Mouse (Mus musculus) layer of hippocampus, adult 18-20 months (tissue): Measurements from ENCODE around the gene Rab31. TPM values are rescaled to one million over a fixed set of nuclear protein-coding genes. Genes with fewer than 3 reads are reported as not detected.

Experiments
- DNase-seq, 2 experiments: peaks; one replicate each; pipeline ENCODE4 v3.0.0; 2022; ENCODE audit warnings: low spot score in 2 of 2
- long read RNA-seq: library from polyadenylated mRNA; stranded (forward); transcript quantifications from one replicate; pipeline ENCODE4 v2.0.0, GENCODE M21; 2021
- total RNA-seq, 2 experiments: library from RNA; stranded (reverse); gene quantifications; 2 replicates each; pipeline ENCODE4 v1.2.3; 2021

The Rab31 gene
- 10 to 100 TPM; 52.0 to 55.6 TPM for total RNA-seq
- long read RNA-seq, transcript Rab31-201 (7 exons, 3,473 nt), result major isoform, 62 of 96 reads
- long read RNA-seq, partial matches to known transcripts, result 5 of 96 reads
- long read RNA-seq, other reads (novel, unspliced or antisense), result 29 of 96 reads

DNA sequence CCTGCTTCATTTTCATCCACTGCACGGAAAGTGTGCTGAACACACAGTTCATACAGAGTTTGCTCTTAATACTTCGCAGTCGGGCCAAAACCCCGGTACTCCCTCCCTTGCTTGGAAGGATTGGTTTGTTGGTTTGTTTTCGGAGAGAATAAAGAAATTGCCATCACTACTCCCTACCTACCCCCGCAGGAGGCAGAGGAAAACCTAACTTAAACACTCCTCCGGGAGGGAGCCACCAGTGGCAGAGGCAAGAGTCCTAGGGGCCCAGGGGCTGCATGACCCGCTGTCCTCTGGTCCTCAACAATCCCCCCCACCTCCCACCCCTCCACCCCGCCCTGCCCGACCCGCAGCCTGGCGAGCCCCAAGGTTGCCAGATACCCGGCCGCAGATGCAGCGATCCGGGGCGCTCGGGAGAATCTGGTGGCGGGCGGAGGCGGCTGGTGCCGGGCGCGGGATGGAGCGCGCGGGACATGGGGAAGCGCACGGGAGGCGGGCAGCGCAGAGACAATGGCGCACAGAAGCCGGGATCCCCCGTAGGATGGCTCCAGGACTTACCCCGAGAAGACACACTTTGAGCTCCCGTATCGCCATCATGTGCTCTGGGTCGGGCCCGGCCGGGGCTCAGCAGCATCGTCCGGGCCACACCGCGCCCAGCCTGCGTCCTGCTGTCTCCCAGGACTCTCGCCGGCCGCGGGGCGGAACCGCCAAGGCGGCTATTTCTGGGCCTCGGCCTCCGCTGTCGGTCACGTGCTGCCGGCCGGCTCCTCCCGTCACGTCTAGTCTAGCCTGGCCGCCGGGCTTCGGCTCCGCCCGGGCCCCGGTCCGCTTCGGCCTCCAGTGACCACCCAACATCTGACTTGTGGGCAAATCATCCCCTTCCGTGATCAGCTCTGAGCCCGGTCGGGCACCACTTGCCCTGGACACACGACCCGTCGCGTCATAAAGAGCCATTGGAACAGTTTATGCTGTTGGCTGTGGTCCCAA lies at the start of gene Rab31:
Rab31 (minus strand) TSS at position 802 of the 984 bp plus-strand sequence.
- peak; percentile 46 to 73 for DNase-seq

DNA sequence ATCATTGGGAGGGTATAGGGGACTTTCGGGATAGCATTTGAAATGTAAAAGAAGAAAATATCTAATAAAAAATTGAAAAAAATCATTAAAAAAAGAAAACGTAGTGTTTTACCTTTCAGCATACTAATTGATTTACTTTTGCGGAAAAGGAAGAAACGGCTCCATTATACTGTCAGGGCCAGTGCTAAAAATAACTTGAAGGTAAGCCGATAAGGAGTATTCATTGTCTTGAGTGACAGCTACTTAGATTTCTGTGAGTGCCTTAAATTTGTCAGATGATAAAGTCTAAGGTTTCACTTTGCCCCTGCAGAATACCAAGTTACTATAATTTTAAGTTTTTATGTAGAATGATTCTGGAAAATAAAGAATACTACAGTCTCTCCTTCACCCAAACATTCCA lies 47.6 kb upstream of the Rab31 start:
- no peak for DNase-seq

DNA sequence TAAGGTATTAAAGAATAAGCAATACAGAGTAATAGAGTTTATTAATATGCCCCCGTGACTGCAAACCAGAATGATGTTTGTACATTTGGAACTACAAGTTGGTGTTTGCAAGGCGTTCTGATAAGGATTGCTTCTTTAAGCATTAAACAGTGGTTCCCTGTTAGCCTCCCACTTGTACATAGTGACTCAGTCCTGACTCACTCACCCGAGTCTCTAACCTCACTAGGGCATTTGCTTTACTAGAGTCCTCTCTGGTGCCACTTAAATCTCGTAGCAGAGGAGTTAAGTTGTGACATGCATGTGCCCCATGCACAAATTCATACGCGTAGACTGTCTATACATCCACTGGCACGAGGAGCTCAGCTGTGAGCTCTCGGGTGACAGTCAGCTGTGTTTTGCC lies 41.2 kb upstream of the Rab31 start:
- DNase-seq, result no peak

DNA sequence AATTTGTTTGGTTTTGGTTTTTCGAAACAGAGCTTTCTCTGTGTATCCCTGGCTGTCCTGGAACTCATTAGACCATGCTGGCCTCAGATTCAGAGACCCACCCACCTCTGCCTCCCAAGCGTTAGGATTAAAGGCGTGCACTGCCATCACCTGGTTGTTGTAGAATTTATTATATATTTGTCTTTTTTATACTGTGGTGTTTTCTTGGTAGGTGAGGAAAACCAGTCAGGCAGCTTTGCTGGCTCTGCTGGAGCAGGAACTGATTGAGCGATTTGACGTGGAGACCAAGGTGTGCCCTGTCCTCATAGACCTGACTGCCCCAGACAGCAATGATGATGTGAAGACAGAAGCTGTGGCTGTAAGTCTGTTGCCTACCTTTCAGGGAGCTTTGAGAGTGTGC lies 38.5 kb upstream of the Rab31 start:
- DNase-seq, result no peak

DNA sequence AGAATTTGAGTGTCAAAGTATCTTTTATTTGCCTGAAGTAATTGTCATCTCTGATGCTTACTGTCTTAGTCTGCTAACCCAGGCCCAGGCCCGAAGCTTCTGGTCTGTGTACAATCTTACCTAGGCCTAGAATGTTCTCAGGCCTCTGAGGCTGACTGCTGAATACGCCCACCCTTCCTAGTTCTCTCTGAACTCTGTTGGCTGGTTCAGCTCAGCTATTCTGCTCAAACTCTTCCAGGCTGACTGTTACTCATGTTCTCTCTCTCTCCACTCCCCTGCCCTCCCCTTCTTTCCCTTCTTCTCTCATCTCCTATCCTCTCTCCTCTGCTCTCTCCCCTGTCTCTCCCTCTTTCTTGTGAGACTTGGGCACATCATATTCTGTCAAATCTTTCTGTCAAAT lies 33.9 kb upstream of the Rab31 start:
- DNase-seq, result no peak

DNA sequence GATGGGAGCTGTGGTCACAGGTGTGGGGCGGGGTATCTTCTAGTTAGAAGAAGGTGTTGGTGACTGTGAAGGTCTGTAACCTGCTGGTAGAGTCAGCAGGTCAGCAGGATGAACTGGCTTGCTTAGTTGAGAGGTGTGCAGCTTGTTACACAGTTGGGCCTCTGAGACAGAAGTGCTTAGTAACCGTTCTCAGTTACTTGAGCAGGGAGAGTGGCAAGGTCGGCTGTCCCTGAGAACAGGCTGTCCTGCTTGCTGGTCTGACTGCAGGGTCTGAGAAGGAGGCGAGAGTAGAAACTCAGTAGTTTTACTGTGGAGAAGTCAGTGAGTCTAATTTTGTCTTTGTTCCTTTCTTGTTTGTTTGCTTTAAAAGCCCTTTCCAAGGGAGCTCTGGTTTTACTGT lies 33.4 kb upstream of the Rab31 start:
- no peak for DNase-seq

DNA sequence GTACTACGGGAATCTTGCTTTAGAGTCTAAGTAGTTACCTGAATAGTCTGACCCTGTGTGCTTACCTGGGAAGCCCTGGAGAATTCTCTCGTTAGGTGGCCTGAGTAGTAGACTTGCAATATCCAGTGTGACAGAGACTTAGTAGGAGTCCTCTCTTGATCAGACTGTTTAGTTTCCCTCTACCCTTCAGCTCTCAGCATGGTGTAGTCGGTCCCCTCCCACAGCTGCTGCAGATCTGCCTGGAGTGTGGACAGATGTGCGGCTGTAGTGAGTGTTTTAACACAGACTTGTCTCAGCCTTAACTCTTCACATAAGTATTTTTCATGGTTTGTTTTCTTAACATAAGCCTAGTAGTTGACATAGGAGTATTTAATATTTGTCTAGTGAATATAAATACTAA lies 29.5 kb upstream of the Rab31 start:
- no peak for DNase-seq

DNA sequence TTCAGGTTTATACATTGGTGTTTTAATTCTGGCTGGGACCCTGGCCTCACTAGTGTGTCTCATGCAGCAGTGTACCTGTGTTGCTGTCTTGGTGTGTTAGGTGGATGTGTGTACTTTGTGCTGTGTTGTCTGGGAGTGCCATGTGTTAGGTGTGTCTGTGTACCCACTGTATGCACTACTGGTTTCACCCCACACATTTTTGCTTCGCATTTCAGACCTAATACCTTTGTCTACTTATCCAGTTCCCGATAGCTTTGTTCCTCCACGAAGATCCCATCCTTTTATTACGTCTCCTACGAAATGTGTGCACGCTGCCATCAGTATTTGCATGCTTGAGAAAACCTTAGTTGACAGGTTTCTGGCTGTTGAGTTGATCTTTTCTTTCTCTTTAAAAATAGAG lies 27.9 kb upstream of the Rab31 start:
- no peak for DNase-seq

DNA sequence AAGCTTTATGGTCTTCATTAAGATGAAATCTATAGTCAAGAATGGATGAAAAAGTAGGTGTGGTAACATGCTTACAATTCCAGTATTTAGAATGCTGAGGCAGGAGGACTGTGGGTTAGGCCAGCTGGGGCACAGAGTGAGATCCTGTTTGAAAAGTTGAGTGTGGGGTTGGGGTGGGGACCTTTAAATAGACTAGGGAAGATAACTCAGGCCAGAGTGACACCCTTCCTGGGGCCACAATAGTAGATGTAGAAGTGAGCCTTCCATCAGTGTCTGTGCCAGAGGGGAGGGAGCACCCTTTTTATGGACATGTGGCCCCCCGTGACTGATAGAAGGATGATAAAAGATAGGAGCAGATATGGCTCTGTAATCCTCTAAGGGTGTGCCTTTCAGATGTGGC lies 26.8 kb upstream of the Rab31 start:
- no peak for DNase-seq

DNA sequence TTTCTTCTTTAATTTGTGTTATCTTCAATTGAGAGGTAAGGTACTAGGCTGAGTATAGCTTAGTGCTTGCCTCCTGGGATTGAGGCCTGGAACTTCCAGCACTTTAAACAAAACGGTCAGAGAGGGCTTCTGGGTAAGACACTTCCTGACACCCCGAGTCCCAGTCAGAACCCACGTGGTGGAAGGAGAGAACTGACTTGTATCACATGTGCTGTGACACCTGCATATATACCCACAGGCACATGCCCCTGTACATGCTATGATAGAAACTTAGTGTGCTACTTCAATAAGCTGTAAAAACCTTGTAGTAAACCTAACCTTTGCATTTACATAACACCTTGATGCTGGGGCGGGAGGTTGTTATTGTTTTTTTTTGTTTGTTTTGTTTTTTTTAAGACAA lies 25.9 kb upstream of the Rab31 start:
- DNase-seq, result no peak

DNA sequence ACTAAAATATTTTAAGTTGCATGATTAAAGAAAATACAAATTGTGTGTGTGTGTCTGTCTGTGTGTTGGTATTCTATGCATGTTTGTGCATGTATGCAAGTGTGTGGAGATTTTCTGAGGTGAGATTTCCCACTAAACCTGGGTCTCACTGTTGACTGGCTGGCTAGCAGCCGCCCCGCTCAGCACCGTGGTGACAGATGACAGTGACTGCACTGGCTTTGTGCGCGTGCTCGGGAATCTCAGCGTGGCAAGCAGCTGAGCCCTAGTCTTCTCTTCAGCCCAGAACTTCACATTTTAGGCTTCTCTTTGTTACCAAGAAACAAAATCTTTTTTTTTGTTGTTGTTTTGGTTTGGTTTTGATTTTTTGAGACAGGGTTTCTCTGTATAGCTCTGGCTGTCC lies 23.5 kb upstream of the Rab31 start:
- DNase-seq, result peak in 1 of 2 experiments; percentile 32

DNA sequence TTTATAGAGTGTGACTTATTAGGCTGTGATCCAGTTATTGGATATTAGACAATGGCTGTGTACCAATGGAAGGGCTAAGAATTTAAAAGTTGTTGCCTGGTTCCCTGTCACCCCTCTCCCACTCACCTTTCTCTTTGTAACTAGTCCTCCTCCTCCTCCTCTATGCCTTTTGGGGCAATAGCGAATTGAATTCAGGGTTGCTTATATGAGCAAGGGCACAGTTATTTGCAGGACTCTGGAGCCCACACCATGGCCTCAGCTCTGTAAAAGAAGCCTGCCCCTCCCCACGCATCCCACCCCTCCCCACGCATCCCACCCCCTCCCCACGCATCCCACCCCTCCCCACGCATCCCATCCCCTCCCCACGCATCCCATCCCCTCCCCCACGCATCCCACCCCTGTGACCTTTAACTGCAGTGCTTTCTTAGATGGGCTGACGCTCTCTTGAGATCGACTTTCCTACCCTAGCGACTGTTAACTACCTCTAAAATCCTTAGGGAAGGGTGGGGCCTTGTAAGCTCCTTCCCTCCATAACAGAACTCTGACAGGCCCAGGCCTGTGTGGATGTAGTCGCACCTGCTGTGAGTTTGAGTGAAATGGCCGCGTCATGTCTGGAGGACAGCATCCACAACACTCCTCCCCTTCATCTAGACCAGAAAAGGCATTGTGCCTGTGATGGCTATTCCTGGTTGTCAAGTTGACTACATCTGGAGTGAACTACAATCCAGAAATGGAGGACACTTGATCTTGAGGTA lies 21.7 kb upstream of the Rab31 start:
- no peak for DNase-seq

DNA sequence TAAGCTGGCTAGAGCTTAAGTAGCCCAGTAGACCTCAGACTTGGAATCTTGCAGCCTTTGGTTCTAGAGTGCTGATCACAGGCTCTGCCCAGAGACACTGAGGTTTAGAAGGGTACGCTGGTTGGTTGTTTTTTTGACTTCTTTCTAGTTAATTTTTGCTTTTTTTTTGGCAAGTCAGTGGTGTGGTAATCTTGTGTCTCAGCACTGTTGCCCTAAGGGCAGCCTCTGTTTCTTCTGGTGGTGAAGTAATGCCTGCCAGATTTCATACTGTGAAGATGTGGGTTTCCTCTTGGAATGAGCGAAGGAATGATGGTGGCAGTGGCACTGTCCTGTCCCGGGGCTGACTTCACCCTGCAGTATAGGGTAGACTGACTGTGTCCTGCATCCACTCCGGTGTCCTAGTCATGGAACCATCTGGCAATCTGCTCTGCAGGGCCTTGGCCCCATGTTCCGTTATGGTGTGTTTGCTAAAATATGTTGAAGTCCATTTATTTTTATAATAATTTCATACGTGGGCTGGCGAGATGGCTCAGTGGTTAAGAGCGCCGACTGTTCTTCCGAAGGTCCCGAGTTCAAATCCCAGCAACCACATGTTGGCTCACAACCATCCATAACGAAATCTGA lies 20.9 kb upstream of the Rab31 start:
- no peak for DNase-seq

DNA sequence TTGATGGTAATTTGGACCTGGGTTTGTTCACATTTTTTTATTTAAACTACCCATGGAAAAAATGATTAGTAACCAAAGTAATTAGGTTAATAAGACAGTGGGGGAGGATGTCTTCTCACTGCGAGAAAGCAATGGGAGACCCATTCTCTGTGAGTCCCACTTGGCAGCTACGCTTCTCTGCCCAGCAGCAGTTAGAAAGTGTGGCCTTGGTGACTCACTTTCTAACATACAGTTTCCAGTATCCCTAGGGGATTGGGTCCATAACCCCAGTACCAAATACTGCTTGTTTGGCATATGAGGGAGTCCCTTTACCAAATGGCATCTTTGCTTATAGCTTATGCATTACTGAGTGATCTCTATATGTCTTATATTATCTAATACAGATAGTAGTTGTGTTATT lies 18.6 kb upstream of the Rab31 start:
- DNase-seq, result no peak

DNA sequence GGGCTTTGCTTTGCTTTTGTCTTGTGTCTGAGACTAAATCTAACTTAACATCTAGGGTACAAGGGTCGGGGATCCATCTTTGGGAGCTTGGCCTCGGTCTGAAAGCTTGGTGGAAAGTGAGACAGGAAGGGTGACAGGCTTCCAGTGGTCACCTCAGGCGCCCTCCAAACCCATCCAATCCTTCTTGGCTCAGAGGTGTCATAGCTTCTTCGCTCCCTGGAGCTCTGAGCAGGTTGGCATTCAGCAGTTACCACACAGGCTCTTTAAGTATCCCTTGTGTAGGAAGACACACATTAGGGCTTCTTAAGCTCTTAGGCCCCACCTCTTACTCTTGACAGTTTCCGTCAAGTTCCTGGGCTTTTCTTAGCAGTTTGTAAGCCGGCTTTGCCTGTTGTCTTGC lies 17.0 kb upstream of the Rab31 start:
- DNase-seq, result no peak

DNA sequence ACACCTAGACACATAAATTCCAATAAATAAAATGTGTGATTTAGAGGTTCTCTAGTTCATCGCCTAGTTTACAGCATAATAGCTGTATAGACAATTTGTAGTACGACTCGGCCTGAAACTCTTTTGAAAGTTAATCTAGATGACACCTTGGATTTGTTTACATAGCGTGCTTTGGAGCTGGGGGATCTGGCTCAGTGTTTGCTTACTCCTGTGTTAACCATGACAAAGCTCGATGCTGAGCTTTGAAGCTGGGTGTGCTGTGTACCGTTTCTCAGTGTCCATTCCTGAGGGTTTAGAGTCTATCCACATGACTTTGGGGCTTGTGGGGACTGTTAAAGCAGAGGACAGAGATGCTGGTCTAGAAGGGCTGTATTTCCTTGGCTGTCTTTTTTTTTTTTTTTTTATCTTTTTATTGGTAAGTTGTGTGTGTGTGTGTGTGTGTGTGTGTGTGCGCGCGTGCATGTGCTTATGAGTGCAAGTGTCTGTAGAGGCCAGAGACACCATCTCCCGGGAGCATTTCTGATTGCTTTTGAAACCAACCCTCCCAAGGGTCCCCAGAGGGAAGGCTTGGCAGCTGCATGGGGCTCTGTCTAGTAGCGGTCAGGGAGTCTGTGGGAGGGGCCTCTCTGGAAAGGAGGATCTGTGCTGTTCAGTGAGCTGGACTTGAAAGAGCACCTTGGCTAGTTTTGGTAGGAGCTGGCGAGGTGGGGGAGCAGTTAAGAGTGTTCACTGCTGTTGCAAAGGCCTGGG lies 16.2 kb upstream of the Rab31 start:
- DNase-seq, result no peak

DNA sequence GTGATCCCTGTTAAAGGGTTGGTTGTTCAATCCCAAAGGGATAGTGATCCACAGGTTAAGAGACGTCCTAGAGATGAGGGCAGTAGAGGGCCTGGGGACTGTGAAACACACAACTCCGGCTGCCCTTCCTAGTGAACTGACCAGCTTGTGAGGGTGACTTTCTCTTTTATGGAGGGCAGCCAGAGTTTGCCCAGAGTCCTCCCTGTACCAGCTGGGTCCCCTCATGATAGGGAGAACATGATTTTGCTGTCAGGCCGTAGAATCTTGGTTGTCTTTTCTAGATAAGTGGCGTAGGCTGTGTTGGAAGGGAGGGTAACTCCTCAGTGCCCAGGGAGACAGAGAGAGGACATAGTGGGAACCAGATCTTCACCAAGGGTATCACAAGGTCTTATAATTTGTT lies 14.7 kb upstream of the Rab31 start:
- DNase-seq, result no peak

DNA sequence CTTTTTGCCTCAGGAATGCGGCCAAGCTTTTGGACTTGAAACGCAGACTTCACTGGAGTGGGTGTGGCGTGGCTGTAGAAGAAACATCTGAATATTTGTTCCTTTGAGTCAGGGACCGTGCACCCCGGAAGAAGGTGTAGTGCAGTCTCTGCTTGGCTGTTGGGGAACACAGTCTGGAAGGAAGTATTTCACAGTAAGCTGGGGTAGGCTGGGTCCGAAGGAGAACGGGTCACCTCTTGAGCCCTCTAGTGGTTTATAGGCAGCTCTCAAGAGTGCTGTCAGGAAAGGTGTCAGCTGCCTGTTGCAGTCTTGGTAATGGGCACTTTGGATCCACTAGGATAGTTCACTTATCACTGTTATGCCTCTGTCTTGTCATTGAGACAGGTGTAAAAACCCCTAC lies 13.7 kb upstream of the Rab31 start:
- no peak for DNase-seq

DNA sequence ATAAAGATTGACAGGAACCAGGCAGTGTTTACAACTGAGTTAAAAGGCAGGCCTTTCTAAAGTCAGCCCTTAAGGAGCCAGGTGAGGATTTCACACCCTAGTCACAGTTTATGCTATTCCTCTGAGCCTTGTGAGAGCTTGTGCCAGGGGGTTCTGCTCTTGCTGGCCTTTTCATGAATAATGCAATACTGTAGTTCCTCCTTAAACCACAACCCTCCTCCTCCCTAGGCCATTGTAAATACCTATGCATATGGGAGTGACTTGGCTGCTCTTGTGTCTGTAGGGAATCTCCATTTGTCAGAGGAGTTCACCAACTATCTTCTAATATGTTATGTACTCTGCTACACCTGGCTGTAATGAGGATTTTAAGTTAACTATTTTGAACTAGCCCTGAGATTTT lies 13.2 kb upstream of the Rab31 start:
- DNase-seq, result no peak

DNA sequence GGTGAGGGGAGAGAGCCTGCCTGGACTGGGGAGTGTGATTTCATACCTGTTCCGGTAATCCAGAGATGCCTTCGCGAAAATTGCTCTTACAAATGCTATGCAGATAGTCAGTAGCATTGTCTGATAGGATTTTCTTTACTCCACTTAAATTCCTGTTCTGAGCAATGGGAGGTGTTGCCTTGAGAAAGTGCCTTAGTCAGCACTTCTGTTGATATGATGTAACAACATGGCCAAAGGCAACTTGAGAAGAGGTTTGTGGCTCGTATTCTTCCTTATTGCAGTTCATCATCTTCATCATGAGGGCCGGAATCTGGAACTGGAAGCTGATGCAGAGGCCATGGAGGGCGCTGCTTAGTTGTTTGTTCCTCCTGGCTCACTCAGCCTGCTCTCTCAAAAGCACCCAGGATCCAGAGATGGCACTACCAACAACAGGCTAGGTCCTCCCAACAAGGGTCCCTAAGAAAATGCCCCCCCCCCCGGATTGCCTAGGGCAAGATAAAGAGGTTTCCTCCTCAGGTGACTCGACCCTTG lies 12.1 kb upstream of the Rab31 start:
- DNase-seq, result no peak
